Mouse (Mus musculus): Measurements from ENCODE around the gene Suclg2.
"Not testable (repeated sequence)": the region's sequence is repeated elsewhere in the genome, so short reads cannot be mapped to it uniquely, and the experiment has no call there.

Suclg2 gene

DNA sequence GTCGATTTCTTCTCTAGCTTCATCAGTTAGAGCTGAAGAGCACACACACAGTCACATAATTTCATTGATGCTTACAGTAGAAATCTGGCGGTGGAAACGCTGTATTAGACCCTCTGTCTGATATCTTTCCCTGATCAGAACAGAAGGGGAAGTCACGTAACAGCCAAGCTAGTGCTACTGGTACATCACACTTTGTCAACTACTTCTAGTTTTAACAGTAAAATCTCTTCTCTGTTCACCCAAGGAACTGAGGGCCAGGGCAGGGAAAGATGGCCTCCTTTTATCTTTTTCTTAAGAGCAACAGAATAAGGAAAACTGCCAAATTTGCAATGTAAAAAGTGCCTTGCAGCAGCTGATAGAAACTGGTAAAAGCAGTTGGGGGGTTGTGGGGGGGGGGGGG is 97.8 kb downstream of the Suclg2 start:
- DNase-seq (ENCODE audit: low read depth) = no peak

DNA sequence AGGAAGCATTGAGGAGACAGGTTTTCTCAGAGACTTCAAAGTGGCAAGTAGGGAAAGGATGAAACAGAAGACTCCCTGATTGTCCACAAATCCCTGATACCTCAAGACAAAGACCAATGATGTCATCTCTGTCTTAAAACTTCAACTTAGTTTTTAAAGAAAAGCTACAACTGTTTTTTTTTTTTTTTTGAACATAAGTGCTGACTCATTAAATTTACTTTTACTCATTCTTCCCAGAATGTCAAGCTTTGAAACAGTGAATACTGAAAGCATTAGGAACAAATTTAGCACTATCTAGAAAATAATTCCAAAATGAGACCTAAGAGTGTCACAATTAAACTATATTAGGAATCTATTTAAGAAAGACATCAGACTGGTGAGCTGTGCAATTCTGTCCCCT is 98.8 kb downstream of the Suclg2 start:
- no peak for DNase-seq (ENCODE audit: low read depth)

DNA sequence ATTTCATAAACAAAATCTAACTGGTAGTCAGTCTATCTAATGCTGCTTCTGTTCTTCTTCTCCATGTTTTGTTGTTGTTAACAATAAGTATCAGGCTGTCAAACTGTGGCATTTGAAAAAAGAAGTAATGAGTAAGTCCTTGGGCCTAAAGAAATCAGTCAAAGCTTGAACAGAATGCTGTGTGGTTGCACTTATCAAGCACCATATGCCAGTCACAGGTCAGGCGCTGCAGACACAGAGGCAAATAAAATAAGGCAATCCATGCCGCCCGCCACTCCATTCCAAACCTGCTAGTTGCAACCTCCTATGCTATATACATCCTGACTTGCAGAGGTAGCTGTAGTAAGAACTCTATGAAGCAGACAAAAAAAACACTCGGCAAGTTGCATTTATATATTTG is 100.2 kb downstream of the Suclg2 start:
- no peak for DNase-seq (ENCODE audit: low read depth)

DNA sequence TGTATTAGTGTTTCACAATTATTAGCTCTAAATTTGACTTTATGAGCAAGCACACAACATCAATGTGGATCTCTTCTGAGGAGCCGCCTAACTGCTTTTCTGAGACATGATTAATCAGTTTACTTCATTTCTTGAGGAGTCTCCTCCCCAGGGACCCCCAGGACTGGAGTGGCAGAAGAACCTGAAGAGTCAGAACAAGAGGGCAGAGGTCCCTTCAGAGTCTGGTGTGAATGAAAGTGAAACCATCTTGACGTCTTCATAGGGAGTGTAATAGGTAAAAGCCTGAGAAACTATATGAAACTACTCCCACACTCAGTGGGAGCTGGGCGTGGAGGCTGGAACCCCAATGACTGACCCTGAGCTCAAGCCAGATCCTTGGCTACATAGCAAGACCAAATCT is 105.4 kb downstream of the Suclg2 start:
- peak; percentile 66 for DNase-seq (ENCODE audit: low read depth)

DNA sequence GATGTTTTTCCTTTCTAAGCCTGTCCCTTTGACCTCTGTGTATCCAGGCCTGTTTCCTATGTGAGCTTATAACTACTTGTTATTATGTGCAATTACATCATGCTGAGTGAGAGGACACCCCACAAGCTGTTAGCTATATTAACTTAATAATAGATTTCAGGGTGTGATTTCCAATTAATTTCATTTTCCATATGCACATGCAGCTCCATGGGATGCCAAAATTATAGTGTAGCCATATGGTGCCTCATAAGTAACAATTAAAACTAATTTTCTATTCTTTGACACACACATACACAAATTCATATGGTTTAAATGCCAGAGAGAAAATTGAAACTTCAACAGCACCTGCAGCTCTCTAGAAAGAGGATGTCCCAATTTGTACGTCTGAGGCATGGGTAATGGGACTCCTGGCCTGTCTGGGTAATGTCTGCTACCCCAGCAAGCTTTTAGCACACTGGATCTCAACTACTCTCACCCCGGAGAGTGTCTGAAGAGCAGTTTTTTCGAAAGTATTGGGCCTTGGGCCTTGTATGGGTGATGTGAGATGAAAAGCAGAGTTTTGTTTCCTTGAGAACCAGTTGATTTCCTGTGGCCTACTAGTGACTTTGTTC is 106.1 kb downstream of the Suclg2 start:
- DNase-seq (ENCODE audit: low read depth) = peak; percentile 24

DNA sequence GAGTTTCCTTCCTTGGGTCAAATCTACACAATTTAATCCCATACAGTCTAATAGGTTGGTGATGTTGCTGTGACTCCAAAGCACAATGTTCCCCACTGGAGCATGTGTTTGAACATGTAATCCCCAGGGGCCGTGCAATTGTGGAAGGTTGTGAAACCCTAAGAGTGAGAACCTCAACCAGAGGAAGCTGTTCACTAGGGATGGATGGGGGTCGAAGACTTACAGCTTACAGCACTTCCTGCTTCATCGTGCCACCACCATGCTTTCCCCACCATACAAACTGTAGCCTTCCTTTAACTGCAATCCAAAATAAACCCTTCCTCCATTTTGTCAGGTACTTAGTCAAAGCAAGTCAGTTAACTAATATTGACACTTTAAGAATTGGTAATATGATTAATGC is 107.5 kb downstream of the Suclg2 start:
- DNase-seq (ENCODE audit: low read depth) = no peak

DNA sequence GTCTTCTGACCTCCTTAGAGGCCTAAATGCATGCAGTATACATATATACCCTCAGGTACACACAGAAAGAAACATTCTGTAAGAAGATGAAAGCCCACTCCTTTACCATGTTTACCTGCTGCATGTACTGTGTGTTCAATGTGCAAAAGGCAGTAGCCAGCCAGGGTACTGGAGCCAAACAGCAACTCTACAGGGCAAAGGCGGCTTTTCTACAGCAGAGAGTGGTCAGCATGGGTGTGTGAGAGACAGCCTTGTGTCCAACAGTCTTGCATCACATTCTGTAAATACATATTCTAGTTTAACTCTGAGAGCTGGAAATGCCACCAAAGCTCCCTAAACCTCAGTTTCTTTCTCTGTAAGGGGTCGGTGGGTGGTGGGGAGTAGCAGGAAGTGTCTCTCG is 110.5 kb downstream of the Suclg2 start:
- DNase-seq (ENCODE audit: low read depth) = no peak

DNA sequence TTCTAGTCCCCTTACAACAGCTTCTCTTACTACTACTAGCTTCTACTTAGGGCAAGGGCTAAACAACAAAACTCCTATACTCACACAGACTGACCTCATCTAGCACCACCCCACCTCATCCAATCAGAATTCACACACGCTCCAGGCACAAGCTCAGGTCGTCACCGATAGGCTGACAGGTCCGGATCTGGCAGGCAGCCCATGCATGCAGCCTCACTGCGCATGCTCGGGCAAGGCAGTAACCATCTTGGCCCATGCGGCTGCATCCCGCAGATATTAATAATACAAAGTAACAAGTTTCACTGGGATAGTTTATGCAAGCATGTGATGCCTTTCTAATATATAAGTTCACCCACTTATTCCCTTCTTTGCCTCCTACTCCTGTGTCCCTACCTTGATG is 117.9 kb downstream of the Suclg2 start:
- not testable (repeated sequence) for DNase-seq (ENCODE audit: low read depth)

DNA sequence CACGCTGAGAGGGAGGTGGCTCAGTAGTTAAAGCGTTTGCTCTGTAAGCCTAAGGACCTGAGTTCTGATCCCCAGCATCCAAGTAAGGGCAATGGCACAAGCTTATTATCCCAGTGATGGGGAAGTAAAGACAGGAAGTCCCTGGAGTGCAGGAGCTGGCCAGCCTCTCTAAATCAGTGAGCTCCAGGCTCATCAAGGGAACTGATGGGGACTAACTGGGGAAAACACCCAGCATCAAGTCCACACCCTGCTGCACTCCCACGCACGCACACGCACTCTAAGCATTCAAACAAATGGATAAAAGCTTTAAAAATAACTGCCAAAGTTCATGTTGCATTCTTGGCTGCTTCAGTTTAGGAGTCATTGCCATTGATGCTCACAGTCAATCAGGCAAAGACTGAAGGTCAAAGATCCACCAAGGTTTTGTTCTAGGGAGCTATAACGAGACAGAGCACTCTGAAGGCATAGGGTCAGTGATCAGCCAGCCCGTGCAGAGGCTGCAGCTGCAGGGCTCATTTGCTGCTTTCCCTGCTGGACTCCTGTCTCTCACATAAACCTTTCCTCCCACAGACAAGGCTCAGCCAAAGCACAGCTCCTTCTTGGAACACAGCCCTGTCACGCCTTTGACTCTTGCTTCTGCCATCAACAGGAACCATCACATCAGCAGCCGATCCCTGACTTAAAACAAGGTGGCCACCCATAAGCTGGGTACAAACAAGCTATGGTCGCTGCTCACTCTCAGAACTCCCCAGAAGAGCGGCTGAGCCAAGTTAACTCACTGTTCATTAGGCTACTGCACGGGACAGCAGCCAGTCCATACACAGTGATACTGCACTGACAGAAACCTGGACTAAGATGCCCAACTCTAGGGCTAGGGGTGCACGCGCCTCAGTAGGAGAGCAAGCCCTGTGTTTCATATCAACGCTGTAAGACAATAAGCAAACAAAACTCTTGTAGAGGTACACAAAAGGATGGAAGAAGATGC is 121.5 kb downstream of the Suclg2 start:
- no peak for DNase-seq (ENCODE audit: low read depth)

DNA sequence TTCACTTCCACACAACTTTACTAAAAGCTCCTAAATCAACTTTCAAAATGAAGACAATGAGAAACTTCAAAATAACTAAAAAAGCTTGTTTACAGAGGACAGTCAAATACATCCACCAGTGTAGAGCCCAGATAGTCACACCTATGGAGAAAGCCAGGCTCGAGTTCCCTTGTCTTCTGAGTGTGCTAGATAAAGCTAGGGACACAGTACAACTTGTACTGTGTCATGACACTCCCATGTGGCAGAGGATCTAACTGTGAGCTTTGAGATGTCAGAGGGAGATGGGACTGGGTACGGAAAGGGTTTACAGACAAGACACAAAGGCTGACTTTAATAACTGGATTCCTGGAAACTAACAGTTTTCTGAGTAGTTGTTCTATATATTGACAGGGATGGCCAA is 122.7 kb downstream of the Suclg2 start:
- no peak for DNase-seq (ENCODE audit: low read depth)

DNA sequence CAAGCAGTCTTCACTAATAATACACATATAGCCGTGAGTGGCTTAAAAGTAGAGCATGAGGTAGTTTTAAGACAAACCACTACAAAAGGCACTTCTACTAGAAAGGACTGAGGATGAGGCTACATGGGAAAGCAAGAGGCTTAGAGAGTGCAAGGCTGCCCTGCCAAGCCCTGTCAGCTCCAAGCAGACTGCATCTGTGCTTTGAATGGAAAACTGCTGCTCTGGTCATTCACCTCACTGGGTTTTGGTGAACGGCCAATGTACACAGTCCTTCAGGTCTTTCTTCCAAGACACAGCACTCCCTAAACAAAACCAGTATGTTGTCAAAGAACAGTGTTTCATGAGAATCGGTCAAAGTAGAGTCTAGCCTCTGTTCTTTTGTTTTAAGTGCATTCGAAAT is 124.4 kb downstream of the Suclg2 start:
- DNase-seq (ENCODE audit: low read depth) = no peak

DNA sequence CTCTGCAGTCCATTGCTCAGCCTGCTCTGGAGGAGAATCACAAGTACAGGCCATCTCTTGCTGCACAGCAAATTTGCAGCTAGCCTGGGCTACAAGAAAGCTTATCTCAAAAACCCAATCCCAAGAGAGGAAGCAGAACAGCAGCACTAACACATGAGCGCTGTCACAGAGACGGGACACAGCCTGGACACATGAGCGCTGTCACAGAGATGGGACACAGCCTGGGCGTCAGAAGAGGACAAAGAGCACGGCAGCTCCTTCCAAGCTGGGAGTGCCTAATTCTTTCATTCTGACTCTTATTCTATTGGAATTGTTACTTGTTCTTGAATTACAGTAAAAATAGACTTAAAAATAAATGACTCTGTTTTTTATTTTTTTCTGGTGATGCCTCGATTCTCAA is 126.2 kb downstream of the Suclg2 start:
- DNase-seq (ENCODE audit: low read depth) = no peak

DNA sequence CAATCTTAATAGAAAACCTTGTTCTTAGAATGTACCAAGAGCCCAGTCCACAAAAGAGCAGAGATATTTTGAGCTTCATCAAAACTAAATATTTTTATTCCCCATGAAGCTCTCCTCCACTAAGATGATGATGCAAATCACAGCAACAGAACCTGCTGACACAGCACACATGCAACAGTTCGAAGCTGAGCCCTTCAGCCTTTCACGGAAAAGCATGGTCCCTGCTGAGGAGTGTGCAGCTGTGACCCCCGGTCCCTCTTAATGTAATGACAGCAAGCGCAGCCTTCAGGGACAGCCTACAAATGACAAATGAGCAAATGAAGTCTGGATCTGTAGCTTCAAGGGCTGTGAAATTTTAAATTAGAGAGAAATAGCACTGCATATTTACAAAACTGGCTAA is 128.1 kb downstream of the Suclg2 start:
- DNase-seq (ENCODE audit: low read depth) = no peak

DNA sequence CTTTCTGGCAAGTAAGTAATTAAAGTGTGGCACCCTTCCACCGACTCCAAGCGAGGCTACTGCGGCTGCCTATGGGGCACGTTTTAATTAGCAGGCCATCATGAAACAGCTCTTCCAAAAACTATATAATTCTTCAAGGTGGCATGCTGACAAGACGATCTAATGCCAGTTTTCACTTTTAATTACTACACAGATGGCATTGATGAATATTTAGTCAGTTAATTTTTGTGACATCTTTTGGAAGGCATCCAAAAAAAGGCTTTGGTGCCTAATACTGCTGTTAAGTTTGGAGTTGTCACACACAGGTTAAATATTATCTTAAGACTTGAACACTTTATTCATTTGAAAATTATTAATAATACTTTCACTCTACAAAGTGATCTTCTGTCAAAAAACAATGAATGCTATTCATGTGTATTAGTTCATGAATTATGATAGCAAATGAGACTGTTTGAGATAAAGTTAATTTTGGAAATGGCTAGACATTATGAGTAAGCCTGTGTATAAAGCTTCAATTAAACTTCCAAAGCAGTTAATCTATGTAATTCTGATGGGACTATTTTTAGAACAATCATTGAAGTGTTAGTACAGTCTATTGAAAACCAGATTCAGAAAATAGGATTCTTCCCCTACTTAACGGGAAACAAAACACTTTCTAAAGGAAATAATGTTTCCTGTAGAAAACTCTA is 131.3 kb downstream of the Suclg2 start:
- DNase-seq (ENCODE audit: low read depth) = no peak

DNA sequence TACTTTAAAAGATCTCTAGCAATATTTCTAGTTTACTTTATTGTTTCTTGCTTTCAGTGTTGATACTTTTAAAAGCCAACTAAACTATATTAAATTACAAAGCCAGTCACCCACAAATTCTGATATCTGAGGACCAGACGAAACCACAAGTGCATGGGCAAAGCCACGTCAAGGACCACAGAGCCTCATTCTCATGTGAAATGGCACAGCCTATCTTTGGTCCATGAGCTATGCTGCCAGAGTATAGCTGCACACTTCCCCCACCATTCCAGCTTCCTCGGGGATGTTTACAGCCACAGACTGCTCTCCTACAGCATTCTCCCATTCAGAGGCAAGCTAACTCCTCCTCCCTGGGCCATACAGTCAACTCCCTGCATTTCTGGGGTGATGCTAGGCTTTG is 136.7 kb downstream of the Suclg2 start:
- DNase-seq (ENCODE audit: low read depth) = no peak

DNA sequence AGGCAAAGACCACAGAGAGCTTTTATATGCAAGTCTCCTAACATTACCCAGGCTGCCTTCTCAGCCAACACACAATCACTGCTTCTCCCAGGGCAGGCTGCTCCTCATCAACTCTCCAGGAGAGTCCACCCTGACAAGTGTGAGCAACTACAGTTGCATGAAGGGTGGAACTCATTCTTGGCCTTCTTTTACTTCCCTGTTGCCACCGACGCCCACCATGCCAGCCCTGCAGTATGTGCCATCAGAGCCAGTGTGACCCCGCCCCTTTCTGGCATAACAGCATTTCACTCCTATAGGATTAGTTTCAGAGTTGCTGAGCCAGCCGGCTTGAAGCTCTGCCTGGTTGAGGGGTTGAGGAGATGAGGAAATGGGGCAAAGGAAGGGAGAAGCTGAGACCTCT is 138.8 kb downstream of the Suclg2 start:
- no peak for DNase-seq (ENCODE audit: low read depth)

DNA sequence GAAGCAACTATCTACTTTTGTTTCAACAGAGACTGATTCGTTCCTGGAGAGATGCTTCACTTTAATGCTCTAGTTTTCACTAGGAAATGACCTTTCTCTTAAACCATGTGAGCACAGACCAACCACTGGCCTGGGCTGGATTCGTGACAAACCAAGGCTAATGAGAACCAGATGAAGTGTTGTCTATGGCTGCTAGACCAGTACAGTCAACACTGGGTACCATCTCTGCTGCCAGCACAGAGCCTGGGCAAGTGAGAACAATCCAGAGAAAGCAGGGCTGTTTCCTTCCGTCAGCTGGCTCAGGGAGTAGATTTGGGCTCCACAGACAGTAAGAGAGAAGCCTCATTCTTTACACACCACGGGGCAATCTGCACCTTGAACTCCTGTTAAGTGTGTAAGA is 143.1 kb downstream of the Suclg2 start:
- DNase-seq (ENCODE audit: low read depth) = no peak

DNA sequence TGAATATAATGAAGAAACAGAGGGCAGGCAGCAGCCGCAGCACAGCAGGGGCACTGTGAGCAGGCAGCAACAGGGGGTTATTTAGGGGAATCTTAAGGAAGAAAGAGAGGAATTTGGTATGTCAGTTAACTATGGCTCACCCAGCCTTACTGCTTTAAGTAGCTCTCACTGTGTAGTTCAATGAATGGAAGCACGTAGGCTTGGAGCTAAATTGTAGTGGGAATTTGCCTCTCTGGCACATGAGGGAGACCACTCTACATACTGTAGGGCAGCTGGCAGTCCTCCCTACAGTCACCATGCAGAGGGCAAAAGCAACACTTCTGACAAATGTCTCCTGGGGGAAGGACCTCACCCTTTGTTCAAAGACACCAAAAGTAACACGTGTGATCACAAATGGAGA is 143.7 kb downstream of the Suclg2 start:
- no peak for DNase-seq (ENCODE audit: low read depth)

DNA sequence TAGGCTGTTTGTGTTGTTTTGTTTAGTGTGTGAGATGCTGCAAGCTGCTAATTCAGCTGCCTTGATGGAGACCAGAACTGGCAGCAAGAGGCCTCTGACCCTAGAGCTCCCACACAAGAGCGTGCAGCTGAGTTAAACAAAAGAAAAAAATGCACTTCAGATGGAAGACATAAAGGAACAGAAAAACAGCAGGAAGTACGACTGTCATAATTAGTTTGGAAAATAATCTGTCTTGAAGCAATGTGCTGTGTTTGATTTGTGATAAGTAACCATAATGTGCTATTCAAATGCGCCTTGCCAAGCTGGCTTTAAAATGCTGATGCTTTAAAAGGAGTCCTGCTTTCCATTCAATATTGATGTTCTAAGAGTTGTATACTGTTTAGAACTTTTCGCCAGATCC is 144.2 kb downstream of the Suclg2 start:
- no peak for DNase-seq (ENCODE audit: low read depth)

DNA sequence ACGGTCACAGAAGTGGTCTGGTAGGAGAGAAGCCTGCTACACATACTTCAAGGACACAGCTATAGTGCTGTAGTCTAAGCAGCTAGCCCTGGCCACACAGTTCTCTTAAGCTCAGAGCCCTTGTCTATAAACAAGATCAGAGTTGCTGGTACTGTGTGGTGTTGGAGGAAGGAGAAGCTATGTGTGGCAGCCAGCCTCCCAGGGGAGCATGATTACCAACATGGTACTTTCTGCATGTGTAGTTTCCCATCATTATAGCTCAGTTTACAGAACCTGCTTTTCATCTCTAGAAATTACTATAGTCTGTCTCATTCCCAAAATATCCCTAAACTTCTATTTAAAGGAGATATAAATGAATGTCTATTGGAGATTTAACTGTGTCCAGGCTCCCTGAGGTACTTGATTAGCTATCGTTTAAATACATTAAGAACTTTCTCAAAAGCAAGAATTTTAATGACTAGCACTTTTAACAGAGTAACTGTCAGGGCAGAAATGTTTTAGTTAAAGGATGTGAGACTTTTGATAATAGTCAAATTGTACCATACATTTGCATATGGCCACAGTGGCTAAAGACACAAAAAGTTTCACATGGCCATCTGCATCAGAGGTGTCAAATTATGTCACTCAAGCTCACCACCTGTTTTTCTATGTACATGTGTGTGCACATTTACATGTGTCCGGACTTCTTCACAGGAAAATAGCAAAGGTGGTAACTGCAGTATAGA is 145.4 kb downstream of the Suclg2 start:
- no peak for DNase-seq (ENCODE audit: low read depth)

DNA sequence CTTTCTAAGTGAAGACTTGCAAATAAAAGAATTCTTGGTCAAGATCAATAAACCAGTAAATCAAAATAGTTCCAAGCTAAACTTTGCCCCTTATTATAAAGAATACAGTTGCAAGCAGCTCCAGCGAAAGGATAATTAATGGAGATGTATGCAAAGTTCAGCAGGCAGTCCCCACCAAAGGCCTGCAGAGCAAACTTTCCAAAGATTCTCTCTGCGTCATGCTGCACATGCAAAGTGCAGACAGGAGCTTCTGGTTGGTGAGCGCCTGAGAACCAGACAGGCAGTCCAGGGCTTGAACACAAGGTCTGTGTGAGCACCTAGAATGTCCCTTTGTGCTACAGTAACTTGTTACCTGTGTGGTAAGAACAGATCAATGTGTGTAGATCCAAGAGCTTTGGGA is 147.0 kb downstream of the Suclg2 start:
- DNase-seq (ENCODE audit: low read depth) = no peak

DNA sequence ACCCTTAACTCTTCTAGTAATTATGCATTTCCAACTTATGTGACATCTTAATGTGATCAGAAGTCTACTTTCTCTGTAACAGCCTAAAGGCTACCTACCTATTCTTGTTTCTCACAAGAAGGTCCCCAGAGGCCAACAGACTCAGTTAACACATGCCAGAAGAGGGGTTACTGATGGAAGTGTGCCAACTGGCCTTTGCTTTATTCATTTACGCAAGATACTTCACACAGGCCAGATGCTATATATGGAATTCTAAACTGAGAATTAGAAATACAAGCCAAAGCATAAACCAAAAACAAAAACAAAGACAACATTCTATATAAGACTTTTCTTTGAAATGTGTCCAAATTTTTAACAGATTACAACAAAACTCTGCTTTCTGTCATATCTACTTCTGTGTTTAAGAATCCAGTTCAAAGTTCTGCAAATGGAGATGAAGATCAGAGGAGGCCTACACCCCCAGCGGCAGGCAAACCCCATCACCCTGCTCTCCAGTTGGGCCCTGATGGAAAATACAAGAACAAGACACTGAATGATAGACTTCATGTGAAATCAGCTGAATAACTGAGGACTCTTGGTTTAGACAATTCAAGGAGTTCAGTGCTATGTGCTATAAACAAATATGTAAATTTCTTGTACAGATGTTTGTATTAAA is 155.1 kb downstream of the Suclg2 start:
- DNase-seq (ENCODE audit: low read depth) = no peak

Measured in induced T-regulatory cell, adult 2 months (primary cell).